Mouse (Mus musculus) limb, embryonic 12.5 days (tissue): ENCODE measurements around the gene Ntrk2. TPM values are rescaled to one million over a fixed set of nuclear protein-coding genes. Genes with fewer than 3 reads are reported as not detected.

Experiments used
- ATAC-seq: fragments of 200-750 bp; cut with Nextera tagmentation; 2 replicates; pipeline ENCODE4 v1.8.0; 2017; ENCODE audit warnings: low read depth, moderate TSS enrichment; ENCODE audit not compliant: insufficient number of reproducible peaks, insufficient read depth, low FRiP score, low TSS enrichment
- H3K27ac ChIP-seq: fragments of 300-500 bp; sonication (generic); 2 replicates; pipeline ENCODE4 v1.5.1; 2016; ENCODE audit warnings: mild to moderate bottlenecking, moderate library complexity
- H3K27me3 ChIP-seq: fragments of 300-500 bp; sonication (generic); 2 replicates; pipeline ENCODE4 v1.6.1; 2016; ENCODE audit warnings: mild to moderate bottlenecking, moderate library complexity
- H3K36me3 ChIP-seq: fragments of 300-500 bp; sonication (generic); 2 replicates; pipeline ENCODE4 v1.6.1; 2016; ENCODE audit warnings: mild to moderate bottlenecking, moderate library complexity
- H3K4me1 ChIP-seq: fragments of 300-500 bp; sonication (generic); replicated peaks from 2 replicates; pipeline ENCODE4 v1.6.1; 2016
- H3K4me2 ChIP-seq: fragments of 300-500 bp; sonication (generic); 2 replicates; pipeline ENCODE4 v1.6.1; 2016; ENCODE audit warnings: mild to moderate bottlenecking, moderate library complexity
- H3K4me3 ChIP-seq: fragments of 300-500 bp; sonication (generic); replicated peaks from 2 replicates; pipeline ENCODE4 v1.5.1; 2016; ENCODE audit warnings: mild to moderate bottlenecking
- H3K9ac ChIP-seq: fragments of 300-500 bp; sonication (generic); replicated peaks from 2 replicates; pipeline ENCODE4 v1.6.1; 2016; ENCODE audit warnings: mild to moderate bottlenecking, moderate library complexity
- H3K9me3 ChIP-seq: fragments of 300-500 bp; sonication (generic); 2 replicates; pipeline ENCODE4 v1.6.1; 2016; ENCODE audit warnings: mild to moderate bottlenecking, moderate library complexity
- WGBS: fragments of 180-500 bp; shearing (Covaris S2); methylation state at CpG from one replicate; pipeline ENCODE4 v1.1.7; 2016; 5-methylcytosine and 5-hydroxymethylcytosine counted together
- polyA plus RNA-seq: library from polyadenylated mRNA; unstranded; fragments of >200 nt; fragmentation: Nextera tagmentation; extraction: Ambion mirVana; gene quantifications from 2 replicates; pipeline ENCODE4 v1.2.1, GENCODE M21; 2016

Gene Ntrk2
- polyA plus RNA-seq, 1 experiment from 2014 or later: 4.9 TPM

GRCm38 (mm10) chr13:58806896-58807628 lies 693 bp downstream of the Ntrk2 start:
- ATAC-seq: no peak
- peak overlapping the region; percentile 99 for H3K4me2 ChIP-seq
- 0 out of 2 replicates have a peak, but pooled peaks cover 6% of the 10 kb centered on the region for H3K9me3 ChIP-seq
- H3K27me3 ChIP-seq: peaks cover 63% of the 10 kb centered on the region
- H3K27ac ChIP-seq: no peak overlapping the region
- peaks cover 14% of the 10 kb centered on the region for H3K4me1 ChIP-seq
- H3K36me3 ChIP-seq: no peaks in the 10 kb centered on the region
- under 1% methylated on average over 34 of the region's 34 CpGs for WGBS
- H3K4me3 ChIP-seq: peak overlapping the region; percentile 60
- H3K9ac ChIP-seq: peak overlapping the region; percentile 57

- Histone ChIP-seq H3K27ac (no peak overlapping the region), H3K9me3 (0 out of 2 replicates have a peak, but pooled peaks cover 2% of the 10 kb centered on the region), H3K36me3 (no peaks in the 10 kb centered on the region), H3K27me3 (peaks cover 63% of the 10 kb centered on the region), H3K4me2 (peak overlapping the region; percentile 99), H3K9ac (peak overlapping the region; percentile 57), H3K4me1 (peaks cover 14% of the 10 kb centered on the region), H3K4me3 (peak overlapping the region; percentile 60)
- WGBS: under 1% methylated on average over 50 of the region's 50 CpGs
- ATAC-seq: peak; percentile 74
Measured at GRCm38 (mm10) chr13:58807629-58808363, 1.4 kb downstream of the Ntrk2 start.

- 1% methylated on average over 32 of the region's 32 CpGs for WGBS
- Histone ChIP-seq H3K4me2 (peak overlapping the region; percentile 99), H3K27ac (no peak overlapping the region), H3K36me3 (no peaks in the 10 kb centered on the region), H3K4me3 (peak overlapping the region; percentile 60), H3K9me3 (0 out of 2 replicates have a peak, but pooled peaks cover 2% of the 10 kb centered on the region), H3K27me3 (peaks cover 63% of the 10 kb centered on the region), H3K9ac (peak overlapping the region; percentile 57), H3K4me1 (peaks cover 14% of the 10 kb centered on the region)
- ATAC-seq: peak; percentile 17; the same call in 1 of the 2 replicates
Measured at GRCm38 (mm10) chr13:58808381-58808821, 2.0 kb downstream of the Ntrk2 start.

- no peaks in the 10 kb centered on the region for H3K9me3 ChIP-seq
- peaks cover 14% of the 10 kb centered on the region for H3K4me1 ChIP-seq
- WGBS: 84% methylated on average over 8 of the region's 8 CpGs
Measured at GRCm38 (mm10) chr13:58809930-58810329, 3.6 kb downstream of the Ntrk2 start.

GRCm38 (mm10) chr13:58824752-58825151 lies 18.4 kb downstream of the Ntrk2 start:
- Histone ChIP-seq H3K9me3 (peaks cover 5% of the 10 kb centered on the region; the same call in 1 of the 2 replicates), H3K4me1 (peaks cover 3% of the 10 kb centered on the region; the same call in 1 of the 2 replicates), H3K4me3 (no peak overlapping the region), H3K9ac (no peak overlapping the region), H3K27ac (no peak overlapping the region), H3K4me2 (no peak overlapping the region), H3K36me3 (no peaks in the 10 kb centered on the region), H3K27me3 (no peaks in the 10 kb centered on the region)
- ATAC-seq: no peak
- WGBS: 91% methylated on average over 7 of the region's 7 CpGs

More at GRCm38 (mm10) chr13:58809930-58810329, 3.6 kb downstream of the Ntrk2 start:
- Histone ChIP-seq H3K9ac (no peak overlapping the region), H3K27ac (no peak overlapping the region), H3K4me3 (no peak overlapping the region), H3K4me2 (no peak overlapping the region), H3K27me3 (peaks cover 62% of the 10 kb centered on the region), H3K36me3 (no peaks in the 10 kb centered on the region)
- no peak for ATAC-seq

GRCm38 (mm10) chr13:58826356-58827197 lies 20.2 kb downstream of the Ntrk2 start:
- Histone ChIP-seq H3K4me2 (no peak overlapping the region), H3K27ac (no peak overlapping the region), H3K36me3 (no peaks in the 10 kb centered on the region), H3K9ac (no peak overlapping the region), H3K4me1 (peaks cover 3% of the 10 kb centered on the region; the same call in 1 of the 2 replicates), H3K4me3 (no peak overlapping the region), H3K27me3 (no peaks in the 10 kb centered on the region), H3K9me3 (peaks cover 5% of the 10 kb centered on the region; the same call in 1 of the 2 replicates)
- ATAC-seq: no peak
- WGBS: 77% methylated on average over 14 of the region's 14 CpGs

GRCm38 (mm10) chr13:58831999-58832398 lies 25.6 kb downstream of the Ntrk2 start:
- Histone ChIP-seq H3K4me3 (no peak overlapping the region), H3K4me1 (no peaks in the 10 kb centered on the region), H3K27ac (no peak overlapping the region), H3K9ac (no peak overlapping the region), H3K36me3 (no peaks in the 10 kb centered on the region), H3K27me3 (no peaks in the 10 kb centered on the region), H3K4me2 (no peak overlapping the region), H3K9me3 (peaks cover 5% of the 10 kb centered on the region; the same call in 1 of the 2 replicates)
- no peak for ATAC-seq
- WGBS: 90% methylated on average over 4 of the region's 4 CpGs

GRCm38 (mm10) chr13:58834726-58835125 lies 28.4 kb downstream of the Ntrk2 start:
- Histone ChIP-seq H3K36me3 (no peaks in the 10 kb centered on the region), H3K27ac (no peak overlapping the region), H3K27me3 (no peaks in the 10 kb centered on the region), H3K9me3 (no peaks in the 10 kb centered on the region), H3K4me1 (no peaks in the 10 kb centered on the region), H3K9ac (no peak overlapping the region), H3K4me2 (no peak overlapping the region), H3K4me3 (no peak overlapping the region)
- no peak for ATAC-seq
- WGBS: 80% methylated on average over 4 of the region's 4 CpGs

GRCm38 (mm10) chr13:58836891-58837290 lies 30.5 kb downstream of the Ntrk2 start:
- H3K4me1 ChIP-seq: peaks cover 13% of the 10 kb centered on the region
- H3K9ac ChIP-seq: no peak overlapping the region
- H3K9me3 ChIP-seq: no peaks in the 10 kb centered on the region
- no peaks in the 10 kb centered on the region for H3K36me3 ChIP-seq
- 93% methylated on average over 1 of the region's 1 CpGs for WGBS
- H3K4me3 ChIP-seq: no peak overlapping the region
- H3K4me2 ChIP-seq: no peak overlapping the region
- H3K27ac ChIP-seq: no peak overlapping the region
- H3K27me3 ChIP-seq: no peaks in the 10 kb centered on the region
- ATAC-seq: no peak

- Histone ChIP-seq H3K4me2 (no peak overlapping the region), H3K9me3 (no peaks in the 10 kb centered on the region), H3K27ac (no peak overlapping the region), H3K4me3 (no peak overlapping the region), H3K36me3 (no peaks in the 10 kb centered on the region), H3K27me3 (no peaks in the 10 kb centered on the region), H3K9ac (no peak overlapping the region), H3K4me1 (peaks cover 13% of the 10 kb centered on the region)
- 92% methylated on average over 8 of the region's 8 CpGs for WGBS
- no peak for ATAC-seq
Measured at GRCm38 (mm10) chr13:58838110-58838509, 31.7 kb downstream of the Ntrk2 start.
